Mouse (Mus musculus): ENCODE data around the gene Spon1. TPM values are rescaled to one million over a fixed set of nuclear protein-coding genes. Genes with fewer than 3 reads are reported as not detected.

Gene Spon1
- total RNA-seq (2017) = not detected in 2 replicates

DNA sequence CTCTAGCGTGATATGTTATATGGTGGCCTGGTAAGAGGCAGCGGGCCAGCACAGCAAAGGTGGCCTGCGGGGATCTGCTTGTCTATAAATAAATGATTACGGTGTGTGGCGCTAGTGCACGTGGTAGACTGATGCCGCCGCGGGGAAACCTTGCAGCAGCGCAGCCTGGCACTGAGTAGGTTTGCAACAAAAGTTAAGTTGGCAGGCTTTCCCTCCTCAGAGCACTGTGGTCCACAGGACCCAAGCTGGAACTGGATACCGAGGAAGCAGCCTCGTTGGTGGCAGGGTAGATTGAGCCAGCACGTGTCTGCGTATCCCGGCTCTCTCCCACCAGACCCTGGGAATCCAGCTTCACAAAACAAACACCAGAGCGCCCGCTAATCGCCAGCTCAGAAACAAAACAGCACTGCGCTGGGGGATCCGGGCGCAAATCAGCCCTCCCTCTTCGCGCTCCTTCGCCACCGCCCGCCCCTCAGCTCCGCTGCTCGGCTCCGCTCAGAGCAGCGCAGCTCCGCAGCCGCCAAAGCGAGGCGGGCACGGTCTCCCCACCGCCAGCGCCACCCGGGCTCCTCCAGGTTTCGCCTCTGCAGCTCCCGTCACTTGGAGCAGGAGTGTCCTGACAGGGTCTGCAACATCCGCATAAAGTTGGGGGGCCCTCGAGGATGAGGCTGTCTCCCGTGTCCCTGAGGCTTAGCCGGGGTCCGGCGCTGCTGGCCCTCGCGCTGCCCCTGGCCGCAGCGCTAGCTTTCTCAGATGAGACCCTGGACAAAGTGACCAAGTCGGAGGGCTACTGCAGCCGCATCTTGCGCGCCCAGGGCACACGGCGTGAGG lies at the start of gene Spon1:
Spon1 (plus strand) TSS at position 332 of the 831 bp plus-strand sequence.
- ATAC-seq (replicated peaks; ENCODE audit: low read depth, poor library complexity, severe bottlenecking) = peak; percentile 80; the same call in 1 of the 2 replicates

DNA sequence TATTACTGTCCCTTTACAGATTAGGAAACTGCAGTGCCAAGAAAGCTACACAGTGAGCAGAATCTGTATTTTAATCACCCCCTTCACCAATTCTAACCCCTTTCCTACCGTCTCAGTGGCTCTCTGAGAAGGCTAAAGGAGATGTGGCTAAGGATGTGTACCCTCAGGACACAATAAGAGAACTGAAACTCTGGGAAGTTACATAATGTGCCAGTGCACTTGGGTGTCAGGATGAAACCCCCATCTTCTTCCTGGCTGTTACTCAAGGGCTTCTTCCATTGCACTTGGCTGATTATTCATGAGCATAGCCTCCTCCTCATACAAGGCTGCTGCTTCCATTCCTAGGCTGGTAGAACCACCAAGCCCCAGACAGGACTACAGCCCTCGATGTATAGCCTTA lies 43.8 kb upstream of the Spon1 start:
- ATAC-seq (replicated peaks; ENCODE audit: low read depth, poor library complexity, severe bottlenecking) = peak; percentile 93

DNA sequence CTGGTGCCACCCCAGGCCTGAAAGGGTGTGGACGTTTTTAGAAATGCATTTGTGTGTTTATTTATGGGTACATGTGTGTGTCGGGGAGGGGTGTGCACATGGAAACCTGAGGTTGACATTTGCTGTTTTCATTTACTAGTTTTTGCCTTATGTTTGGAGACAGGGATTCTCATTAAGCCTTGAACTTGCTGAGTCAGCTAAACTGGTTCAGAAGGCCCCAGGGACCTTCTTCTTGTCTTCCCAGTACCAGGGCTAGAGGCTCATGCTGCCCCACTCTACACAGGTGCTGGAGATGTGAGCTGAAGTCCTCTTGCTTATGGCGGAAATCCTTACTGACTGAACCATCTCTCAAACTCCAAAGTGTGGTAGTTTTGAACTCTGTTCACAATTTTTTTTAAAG lies 41.9 kb upstream of the Spon1 start:
- no peak for ATAC-seq (replicated peaks; ENCODE audit: low read depth, poor library complexity, severe bottlenecking)

DNA sequence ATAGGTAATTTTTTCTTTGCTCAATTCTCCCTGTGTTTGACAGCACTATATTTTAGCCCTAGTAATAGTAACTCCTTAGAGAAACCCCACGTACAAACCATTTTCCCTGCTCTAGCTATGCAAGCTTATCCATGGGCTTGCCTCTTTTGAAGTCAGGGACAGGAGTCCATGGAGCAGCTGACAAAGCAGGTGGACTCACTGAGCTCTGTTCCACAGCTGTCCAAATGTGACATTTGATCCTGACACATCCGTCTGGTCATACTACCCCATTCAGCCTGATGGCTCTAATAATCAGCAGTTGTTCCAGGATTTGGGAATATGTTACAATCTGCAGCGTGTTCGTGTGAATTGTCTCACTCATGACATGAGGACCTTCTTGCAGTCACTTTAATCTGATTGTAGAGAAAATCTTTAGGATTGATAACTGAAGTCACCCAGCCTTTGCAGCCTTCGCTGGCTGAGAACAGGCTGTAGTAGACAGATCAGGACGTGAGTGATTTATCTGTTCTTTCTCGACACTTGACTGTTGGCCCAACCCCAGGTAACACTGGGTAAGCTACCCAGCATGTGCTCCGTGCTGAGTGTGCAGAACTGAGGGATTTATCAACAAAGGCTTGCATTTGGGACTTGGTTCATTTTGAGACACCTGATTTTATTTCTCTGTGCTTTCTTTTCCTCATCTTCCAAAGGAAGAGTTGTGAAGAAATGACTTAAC lies 37.6 kb upstream of the Spon1 start:
- ATAC-seq (replicated peaks; ENCODE audit: low read depth, poor library complexity, severe bottlenecking) = no peak

DNA sequence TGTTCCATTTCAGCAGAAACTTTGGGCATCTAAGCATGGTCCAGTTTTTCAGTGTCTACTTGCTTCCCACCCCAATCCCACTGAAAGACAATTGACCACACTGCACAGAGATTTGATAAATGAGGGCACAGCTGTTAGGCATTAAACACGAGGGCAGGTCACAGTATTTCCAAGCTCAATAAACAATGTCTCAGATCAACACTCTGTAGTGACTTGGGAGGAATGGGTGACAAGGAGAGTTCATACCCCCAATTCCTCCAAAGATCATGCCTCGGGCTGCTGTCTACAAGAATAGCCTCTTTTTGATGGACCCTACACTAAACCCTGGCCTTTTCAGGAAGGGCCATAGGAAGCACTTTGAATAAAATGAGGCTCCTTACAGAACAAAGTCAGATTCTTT lies 36.9 kb upstream of the Spon1 start:
- no peak for ATAC-seq (replicated peaks; ENCODE audit: low read depth, poor library complexity, severe bottlenecking)

DNA sequence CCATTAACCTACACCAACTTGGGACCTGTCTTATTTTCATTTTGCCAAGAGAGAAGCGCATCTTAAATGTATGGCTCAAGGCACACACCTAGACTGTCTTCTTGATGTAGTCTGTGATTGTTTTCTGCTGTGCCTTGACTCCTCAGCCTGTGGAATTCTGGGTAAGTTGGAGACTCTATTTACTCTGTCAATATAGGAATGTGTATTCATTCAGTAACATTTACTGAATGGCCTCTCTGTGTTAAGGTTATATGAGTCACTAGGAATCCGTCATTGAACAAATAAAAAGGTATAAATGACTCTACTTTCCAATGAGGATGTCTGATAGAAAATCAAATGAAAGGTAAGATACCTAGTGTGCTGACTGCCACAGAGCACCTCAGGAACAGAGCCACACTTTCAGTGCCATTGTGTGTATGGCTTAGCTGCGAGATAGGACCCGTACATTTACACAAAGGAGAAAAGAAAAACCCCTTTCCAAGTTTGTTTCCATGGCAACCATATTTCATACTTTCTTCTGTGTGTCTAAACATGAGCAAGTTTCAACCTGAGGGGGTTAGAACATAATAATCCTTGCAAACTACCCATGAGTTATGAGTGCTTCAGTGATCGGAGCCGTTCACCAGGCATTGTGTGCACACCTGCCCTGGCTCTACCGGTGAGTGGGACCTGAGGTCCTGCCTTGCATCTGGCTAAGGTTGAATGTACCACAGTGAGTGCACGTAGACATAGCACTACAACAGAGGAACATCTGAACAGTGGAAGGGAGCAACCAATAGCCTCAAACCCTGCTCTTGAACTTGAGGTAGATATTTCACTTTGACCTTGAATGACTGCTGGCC lies 35.2 kb upstream of the Spon1 start:
- ATAC-seq (replicated peaks; ENCODE audit: low read depth, poor library complexity, severe bottlenecking) = no peak

DNA sequence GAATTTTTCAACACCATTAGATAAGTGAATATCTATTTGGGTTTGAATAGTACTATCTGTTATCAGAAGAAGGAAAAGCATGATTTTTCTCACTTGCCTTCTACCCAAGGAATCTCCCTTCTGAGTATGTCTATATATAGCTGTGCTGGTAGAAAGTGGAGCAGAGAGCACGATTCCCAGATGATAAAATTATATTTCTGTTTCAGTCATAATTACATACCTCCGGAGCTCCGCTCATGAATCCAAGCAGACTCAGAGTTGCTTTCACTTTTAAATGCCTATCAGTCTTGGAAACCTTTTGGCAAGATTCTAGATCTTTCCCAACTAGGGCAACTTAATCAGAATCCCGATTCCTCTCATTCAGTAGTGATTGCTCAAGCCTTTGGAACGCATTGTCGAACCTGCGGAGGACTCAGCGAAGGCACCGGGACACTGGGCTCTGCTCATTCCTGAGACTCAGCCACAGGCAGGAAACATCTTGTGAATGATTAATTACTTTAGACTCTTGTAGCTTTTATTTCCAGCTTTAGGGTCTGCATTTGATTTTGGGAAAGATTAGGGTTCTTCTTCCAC lies 27.9 kb upstream of the Spon1 start:
- ATAC-seq (replicated peaks; ENCODE audit: low read depth, poor library complexity, severe bottlenecking) = no peak

DNA sequence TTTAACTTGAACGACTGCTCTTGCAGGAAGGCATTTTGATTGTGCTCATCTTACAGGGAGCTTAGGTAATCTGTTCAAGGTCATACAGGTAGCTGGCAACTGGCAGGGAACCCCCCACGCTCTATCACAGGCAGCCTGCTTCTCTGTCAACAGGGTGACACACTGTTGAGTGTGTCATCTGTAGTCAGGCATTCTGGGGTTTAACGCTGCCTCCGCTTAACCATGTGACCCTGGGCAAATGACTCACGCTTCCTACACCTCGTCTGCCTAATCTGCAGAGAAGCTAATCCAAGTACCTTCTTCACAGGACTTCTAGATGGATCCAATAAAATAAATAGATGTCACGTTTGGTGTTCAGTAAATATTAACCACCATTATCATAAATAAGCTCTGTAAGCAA lies 26.6 kb upstream of the Spon1 start:
- no peak for ATAC-seq (replicated peaks; ENCODE audit: low read depth, poor library complexity, severe bottlenecking)

DNA sequence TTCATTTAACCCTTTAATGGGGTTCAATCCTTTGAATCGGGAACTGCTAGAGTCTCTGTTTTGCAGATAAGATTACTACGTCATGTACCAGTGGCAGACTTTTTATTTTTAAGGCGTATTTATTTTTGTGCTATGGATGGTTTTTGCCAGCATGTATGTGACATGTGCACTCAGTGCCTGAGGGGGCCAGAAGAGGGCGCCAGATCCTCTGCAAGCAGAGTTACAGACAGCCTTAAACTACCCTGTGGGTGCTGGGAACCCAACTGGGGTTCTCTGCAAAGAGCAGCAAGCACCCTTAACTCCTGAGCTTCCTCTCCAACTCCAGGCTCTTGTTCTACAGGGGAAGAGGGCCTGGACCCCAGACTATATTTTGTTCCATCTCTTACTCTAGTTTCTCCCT lies 23.2 kb upstream of the Spon1 start:
- no peak for ATAC-seq (replicated peaks; ENCODE audit: low read depth, poor library complexity, severe bottlenecking)

DNA sequence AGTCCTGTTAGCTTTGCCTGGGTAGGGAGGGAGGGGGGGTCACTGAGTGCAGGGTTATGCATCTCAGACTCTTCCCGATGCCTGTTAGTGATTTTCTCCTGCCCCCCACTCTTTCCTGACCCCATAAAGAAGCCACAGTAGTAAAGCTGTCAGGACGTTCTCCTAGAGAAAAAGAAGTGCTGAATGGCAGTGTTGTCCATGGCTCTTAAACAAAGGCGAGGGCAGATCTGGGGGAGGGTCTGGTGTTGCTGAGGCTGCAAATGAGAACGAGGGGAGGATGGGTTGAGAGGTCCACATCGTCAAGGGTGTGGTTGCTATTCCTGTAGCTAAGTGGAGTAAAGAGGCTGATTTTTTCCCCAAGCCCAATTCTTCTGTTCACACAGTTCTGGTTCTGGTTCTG lies 21.8 kb upstream of the Spon1 start:
- ATAC-seq (replicated peaks; ENCODE audit: low read depth, poor library complexity, severe bottlenecking) = no peak

DNA sequence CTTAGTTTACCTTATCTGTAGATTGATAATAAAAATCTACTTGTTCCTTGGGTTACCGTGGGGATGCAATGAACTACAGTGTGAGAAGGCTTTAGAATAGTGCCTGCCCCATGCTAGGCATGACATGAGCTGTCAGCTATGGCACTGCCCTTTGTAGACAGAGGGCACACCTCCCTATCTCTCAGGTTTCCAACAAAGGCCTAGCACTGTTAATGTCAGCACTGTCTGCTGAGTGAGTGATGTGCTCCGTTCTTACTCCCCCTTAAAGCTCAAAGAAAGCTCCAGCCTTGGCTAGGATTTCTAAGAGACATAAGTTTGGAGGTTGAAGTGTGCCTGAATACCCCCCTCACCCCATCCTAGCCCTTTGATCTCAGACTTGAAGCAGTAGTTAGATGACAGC lies 9.2 kb upstream of the Spon1 start:
- no peak for ATAC-seq (replicated peaks; ENCODE audit: low read depth, poor library complexity, severe bottlenecking)

DNA sequence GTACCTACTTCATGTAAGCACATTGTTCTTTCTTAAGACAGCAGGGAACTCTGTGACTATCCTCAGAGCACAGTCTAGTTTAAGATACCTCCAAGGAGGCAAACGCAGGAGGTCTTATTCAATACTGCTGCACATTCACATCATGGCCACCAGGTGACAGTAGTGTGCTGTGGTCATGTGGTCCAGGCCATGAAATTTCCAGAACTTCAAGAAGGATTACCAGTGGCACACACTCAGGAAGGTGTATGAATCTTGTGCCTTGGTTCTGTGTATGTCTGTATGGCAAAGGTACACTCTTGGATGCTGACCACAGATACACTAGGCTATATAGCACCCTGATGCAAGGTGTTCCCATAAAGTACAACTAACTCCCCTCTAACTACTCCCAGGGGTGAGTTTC lies 6.6 kb upstream of the Spon1 start:
- peak; percentile 93 for ATAC-seq (replicated peaks; ENCODE audit: low read depth, poor library complexity, severe bottlenecking)

DNA sequence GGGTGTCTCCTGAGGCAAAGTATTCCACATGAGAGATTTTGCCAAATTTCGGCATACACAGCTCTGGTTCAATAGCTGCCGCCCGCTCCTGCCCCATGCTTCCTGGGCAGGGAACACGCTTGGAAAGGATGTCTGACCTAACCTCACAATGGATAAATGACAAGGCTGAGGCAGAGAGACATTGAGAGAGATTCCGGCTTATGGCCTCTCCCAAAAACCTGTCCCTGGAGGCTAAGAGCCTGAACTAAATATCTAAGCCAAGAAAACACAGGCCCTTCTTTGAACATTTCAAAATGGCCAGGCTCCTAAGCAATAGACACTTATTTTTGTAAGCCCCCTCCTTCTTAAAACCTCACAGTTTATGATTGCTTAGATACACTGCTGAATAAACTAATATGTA lies 665 bp upstream of the Spon1 start:
- no peak for ATAC-seq (replicated peaks; ENCODE audit: low read depth, poor library complexity, severe bottlenecking)

DNA sequence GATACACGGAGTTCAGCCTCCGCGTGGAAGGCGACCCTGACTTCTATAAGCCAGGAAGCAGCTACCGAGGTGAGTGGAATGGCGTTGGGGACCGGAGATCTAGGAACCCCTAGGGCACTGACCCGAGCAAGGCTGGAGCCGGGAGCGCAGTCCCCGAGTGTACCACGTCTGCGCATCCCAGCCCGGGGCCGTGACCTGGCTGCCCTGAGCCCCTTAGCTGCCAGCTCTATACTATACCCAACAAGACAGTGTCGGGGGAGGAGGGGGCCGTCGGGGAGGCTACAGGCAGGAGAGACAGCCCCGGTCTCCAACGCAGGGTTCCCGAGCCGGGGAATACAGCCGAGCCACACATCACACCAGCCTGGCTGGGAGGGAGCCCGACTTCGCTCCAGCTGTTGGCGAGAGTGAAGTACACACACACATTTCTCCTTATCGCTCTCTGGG lies 722 bp downstream of the Spon1 start:
- no peak for ATAC-seq (replicated peaks; ENCODE audit: low read depth, poor library complexity, severe bottlenecking)

DNA sequence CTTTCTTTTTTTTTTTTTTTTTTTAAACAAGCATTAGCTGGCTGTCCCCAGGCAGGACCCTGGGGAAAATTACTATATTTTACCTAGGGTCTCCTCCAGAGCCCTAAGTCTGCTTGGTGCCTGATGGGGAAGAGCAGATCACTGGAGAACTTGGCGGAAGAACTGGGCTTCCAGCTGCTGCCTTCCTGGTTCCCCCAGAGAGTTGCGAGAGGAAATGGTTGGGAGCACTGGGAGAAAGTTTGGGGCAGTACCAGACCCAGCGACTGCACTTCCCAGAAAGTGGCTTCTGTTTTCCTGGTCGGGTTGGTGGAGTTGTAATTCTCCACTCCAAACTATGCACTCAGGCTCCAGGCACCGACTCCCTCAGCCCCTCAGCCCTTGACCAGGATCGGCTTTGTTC lies 1.7 kb downstream of the Spon1 start:
- no peak for ATAC-seq (replicated peaks; ENCODE audit: low read depth, poor library complexity, severe bottlenecking)

DNA sequence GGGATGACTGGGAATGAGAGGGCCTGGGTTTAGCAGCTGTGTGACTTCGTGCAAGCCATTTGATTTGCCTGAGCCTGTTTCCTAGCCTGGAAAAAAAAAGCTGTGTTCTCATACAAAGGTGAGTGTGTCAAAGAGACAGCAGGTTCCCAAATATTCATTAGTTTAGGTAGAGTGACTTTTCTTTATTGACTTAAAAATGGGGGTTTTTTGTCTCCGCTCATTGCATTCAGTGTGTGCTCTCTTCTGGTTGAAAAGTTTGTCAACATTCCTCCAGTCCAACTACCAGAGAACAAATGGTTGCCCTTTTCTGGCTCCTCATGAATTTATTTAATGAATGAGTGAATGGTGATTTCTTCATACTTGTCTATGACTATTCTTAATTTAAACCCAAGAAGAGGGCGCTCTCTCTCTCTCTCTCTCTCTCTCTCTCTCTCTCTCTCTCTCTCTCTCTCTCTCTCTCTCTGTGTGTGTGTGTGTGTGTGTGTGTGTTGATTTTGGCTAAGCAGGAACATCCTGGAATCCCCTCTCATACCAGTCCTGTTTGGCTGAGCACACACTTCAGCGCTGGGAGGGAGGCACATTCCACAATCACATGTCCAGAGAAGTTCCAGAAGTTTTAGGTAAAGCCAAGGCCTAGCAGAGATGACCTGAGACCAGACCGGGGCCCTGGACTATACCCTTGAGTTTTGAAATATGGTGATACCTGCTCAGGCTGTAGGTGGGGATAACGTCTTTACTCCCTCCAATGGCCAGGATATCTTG lies 2.6 kb downstream of the Spon1 start:
- ATAC-seq (replicated peaks; ENCODE audit: low read depth, poor library complexity, severe bottlenecking) = no peak

DNA sequence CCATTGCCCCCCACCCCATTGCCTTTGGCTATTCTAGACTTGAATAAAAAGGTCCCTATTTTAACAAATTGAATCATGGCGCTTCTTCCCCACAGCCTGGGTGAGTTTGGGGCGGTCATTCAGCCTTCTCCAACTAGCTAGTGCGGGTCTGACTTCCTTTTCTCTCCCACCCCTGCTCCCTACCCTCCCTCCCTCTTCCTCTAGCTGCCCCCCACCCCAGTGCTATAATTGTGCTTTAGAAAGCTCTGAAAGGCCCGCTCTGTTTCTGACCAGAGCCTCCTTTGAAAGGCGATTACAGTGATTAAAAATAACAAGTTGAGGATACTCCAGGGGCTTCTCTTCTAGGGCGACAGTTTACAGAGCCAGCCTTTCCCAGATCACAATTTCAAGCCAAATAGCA lies 3.5 kb downstream of the Spon1 start:
- ATAC-seq (replicated peaks; ENCODE audit: low read depth, poor library complexity, severe bottlenecking) = no peak

DNA sequence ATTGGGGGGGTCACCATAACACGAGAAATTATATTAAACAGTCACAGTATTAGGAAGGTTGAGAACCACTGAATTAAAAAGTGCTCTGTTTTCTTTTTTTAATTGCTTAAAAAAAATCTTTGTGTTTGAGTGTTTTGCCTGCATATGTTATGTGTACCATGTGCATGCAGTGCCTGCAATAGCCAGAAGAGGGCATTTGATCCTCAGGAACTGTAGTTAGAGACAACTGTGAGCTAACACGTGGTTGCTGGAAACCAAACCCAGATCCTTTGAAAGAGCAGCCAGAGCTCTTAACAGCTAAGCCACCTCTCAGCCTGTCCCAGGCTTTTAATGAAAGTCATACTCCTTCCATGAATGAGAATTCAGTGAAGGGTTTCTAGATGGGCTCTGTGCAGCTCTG lies 6.3 kb downstream of the Spon1 start:
- ATAC-seq (replicated peaks; ENCODE audit: low read depth, poor library complexity, severe bottlenecking) = no peak

DNA sequence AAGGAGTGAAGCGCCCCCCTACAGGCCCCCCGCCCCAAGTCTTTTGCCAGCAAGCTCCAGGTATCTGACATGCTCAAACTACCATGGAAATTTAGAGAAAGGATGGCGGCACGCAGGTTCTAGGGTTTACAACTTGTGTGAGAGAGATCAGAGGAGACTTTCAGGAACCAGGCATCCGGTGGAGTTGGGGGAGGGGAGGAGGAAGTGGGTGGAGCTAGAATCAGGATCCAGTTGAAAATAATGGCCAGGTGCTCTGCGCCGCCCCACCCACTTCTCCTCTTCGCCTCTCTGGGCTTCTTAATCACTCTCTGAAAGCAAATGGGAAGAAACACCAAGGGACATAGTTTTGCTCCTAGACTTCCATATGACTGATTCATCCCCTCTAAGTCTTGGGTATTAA lies 7.6 kb downstream of the Spon1 start:
- ATAC-seq (replicated peaks; ENCODE audit: low read depth, poor library complexity, severe bottlenecking) = 0 out of 2 replicates have a peak, but pooled peaks have one; percentile 12

DNA sequence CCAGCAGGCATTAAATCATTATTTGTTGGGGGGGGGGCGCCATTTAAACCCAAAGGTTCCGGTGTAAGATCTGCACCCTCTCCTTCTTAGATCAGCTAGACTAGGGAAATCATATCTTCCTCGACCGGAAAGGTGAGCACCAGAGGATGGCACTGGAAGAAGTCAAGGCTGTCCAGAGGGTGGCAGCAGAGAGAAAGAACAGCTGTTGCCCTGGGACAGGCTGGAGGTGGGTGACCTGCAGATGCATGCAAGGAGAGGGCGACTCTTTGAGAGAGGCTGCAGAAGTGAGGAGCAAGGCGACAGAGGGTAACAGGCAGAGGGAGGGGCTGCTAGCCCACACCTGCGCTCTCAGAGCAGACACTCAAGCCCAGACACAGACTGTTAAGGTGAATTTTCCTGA lies 8.2 kb downstream of the Spon1 start:
- ATAC-seq (replicated peaks; ENCODE audit: low read depth, poor library complexity, severe bottlenecking) = peak; percentile 85

Measured in common myeloid progenitor, adult 5-6 weeks (primary cell).